Mouse (Mus musculus) heart, postnatal 0 days (tissue): Measurements from ENCODE around the gene Dhcr24. TPM values are rescaled to one million over a fixed set of nuclear protein-coding genes. Genes with fewer than 3 reads are reported as not detected.
A peak's percentile ranks its signal among the peaks of the same experiment; 100 is the strongest.

Experiments used
- ATAC-seq: fragments of 200-750 bp; cut with Nextera tagmentation; 2 replicates; pipeline ENCODE4 v1.8.0; 2017; ENCODE audit warnings: low read depth, moderate number of reproducible peaks, moderate library complexity; ENCODE audit not compliant: insufficient read depth
- DNase-seq: peaks from one replicate; pipeline ENCODE4 v3.0.0-alpha.2; 2016; ENCODE audit warnings: low spot score
- H3K27ac ChIP-seq: fragments of 300-500 bp; sonication (generic); 2 replicates; pipeline ENCODE4 v1.5.1; 2014; ENCODE audit warnings: low read depth, mild to moderate bottlenecking
- H3K27me3 ChIP-seq: fragments of 300-500 bp; sonication (generic); 2 replicates; pipeline ENCODE4 v1.6.1; 2014; ENCODE audit warnings: low read length, mixed read lengths; ENCODE audit not compliant: control insufficient read depth, insufficient read depth
- H3K36me3 ChIP-seq: fragments of 300-500 bp; sonication (generic); replicated peaks from 2 replicates; pipeline ENCODE4 v1.6.1; 2014; ENCODE audit warnings: low read length, mixed read lengths; ENCODE audit not compliant: control insufficient read depth, insufficient read depth
- H3K4me1 ChIP-seq: fragments of 300-500 bp; sonication (generic); 2 replicates; pipeline ENCODE4 v1.6.1; 2014; ENCODE audit warnings: antibody characterized with exemption; ENCODE audit not compliant: control insufficient read depth, insufficient read depth
- H3K4me2 ChIP-seq: fragments of 300-500 bp; sonication (generic); 2 replicates; pipeline ENCODE4 v1.6.1; 2014; ENCODE audit warnings: low read depth, mild to moderate bottlenecking, low read length, moderate library complexity
- H3K4me3 ChIP-seq: fragments of 300-500 bp; sonication (generic); 2 replicates; pipeline ENCODE4 v1.5.1; 2014; ENCODE audit warnings: low read depth, low read length
- H3K9ac ChIP-seq: fragments of 300-500 bp; sonication (generic); replicated peaks from 2 replicates; pipeline ENCODE4 v1.6.1; 2014; ENCODE audit warnings: low read depth, low read length, mixed read lengths
- H3K9me3 ChIP-seq: fragments of 300-500 bp; sonication (generic); replicated peaks from 2 replicates; pipeline ENCODE4 v1.6.1; 2016; ENCODE audit warnings: low read length; ENCODE audit not compliant: control insufficient read depth
- CTCF ChIP-seq: IDR thresholded peaks from 2 replicates; pipeline ENCODE4 v1.5.1; 2016; ENCODE audit warnings: antibody characterized with exemption, control low read depth, low read depth
- EP300 ChIP-seq: IDR thresholded peaks from 2 replicates; pipeline ENCODE4 v1.6.1; 2016; ENCODE audit warnings: antibody characterized with exemption, low read depth
- WGBS: fragments of 180-500 bp; shearing (Covaris S2); extraction: QIAGEN DNeasy Blood & Tissue Kit; methylation state at CpG from one replicate; pipeline ENCODE4 v1.1.7; 2014; 5-methylcytosine and 5-hydroxymethylcytosine counted together
- polyA plus RNA-seq: library from polyadenylated mRNA; unstranded; fragments of >200 nt; fragmentation: Nextera tagmentation; extraction: Ambion mirVana; gene quantifications from 2 replicates; pipeline ENCODE4 v1.2.1, GENCODE M21; 2015
- total RNA-seq: library from RNA; depleted of rRNA; stranded (reverse); fragments of >200 nt; gene quantifications from 2 replicates; pipeline ENCODE4 v1.2.3, GENCODE M21; 2014; ENCODE audit warnings: low replicate concordance

Dhcr24 gene
- total and polyA plus RNA-seq, 2 experiments from 2014 or later, result 1.7 to 41.8 TPM

DNA sequence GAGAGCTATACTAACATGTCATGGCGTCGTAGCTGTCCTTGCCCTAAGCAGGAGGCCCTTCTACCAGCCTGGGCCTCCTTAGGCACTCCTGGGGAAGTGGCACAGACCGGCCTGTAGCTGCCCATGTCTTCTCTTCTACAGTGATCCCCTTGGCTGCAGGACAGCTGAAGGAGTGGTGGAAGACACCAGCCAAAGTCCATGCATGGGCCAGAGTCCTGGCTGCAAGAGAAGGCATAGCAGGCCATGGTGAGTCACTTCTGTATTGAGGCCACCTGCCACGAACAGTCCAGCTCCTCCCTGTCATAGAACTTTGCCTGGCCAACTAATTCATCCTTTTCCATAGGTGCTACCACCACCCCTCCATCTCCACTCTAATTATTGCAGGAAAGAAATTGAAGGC lies 58.1 kb downstream of the Dhcr24 start:
- no peak overlapping the region for H3K4me3 ChIP-seq
- no peak overlapping the region for H3K4me2 ChIP-seq
- H3K27ac ChIP-seq, result no peak overlapping the region
- 74% methylated on average over 4 of the region's 4 CpGs for WGBS
- DNase-seq (no peak), ATAC-seq (no peak)
- H3K27me3 ChIP-seq, result peaks cover 49% of the 10 kb centered on the region
- H3K36me3 ChIP-seq, result no peaks in the 10 kb centered on the region
- H3K9ac ChIP-seq, result no peak overlapping the region
- H3K4me1 ChIP-seq, result no peaks in the 10 kb centered on the region
- H3K9me3 ChIP-seq, result no peaks in the 10 kb centered on the region
- no peak for TF ChIP-seq EP300
- TF ChIP-seq CTCF, result no peak

DNA sequence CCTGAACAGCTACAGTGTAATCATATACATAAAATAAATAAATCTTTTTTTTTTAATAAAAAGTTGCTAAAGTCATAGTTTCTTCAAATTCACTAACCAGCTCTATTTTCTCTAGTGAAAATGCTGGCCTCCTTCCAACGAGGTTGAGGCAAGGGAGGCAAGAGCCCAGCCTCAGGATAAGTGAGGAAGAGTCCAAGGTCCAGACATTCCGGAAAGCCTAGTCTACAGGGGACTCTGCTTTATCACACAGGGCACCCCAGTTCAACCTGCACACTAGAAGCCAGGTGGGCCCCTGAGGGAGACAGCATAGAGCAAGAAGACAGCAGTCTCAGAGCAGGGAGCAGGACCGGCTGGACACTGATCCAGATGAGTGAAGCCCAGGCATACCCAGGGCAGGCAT lies 60.6 kb downstream of the Dhcr24 start:
- DNase-seq (no peak), ATAC-seq (no peak)
- TF ChIP-seq EP300 (no peak), CTCF (no peak)
- Histone ChIP-seq H3K9ac (no peak overlapping the region), H3K36me3 (no peaks in the 10 kb centered on the region), H3K4me3 (no peak overlapping the region), H3K4me1 (no peaks in the 10 kb centered on the region), H3K27ac (no peak overlapping the region), H3K27me3 (peaks cover 57% of the 10 kb centered on the region), H3K9me3 (no peaks in the 10 kb centered on the region), H3K4me2 (no peak overlapping the region)
- 60% methylated on average over 3 of the region's 3 CpGs for WGBS

DNA sequence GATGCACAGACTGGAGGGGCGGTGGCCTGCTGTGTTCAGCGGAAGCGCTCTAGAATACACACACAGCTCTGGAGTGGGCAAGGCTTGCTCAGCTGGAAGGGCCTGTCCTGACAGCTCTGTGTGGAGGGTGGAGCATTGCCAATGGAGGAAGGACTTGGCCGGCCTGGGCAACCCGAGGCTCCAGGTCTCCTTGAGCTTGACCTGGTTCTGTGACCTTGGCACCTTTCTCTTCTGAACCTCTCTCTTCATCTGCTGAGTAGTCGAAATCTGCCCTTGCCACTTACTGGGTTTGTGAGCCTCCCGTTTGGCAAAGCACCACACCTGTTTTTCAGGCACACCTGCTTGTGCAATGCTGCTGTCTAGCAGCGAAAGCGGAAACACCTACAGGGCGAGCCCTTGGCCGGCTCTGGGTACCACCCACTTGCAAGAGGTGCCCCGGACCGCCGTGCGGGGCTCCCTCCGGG lies 61.2 kb downstream of the Dhcr24 start, which contains the start of gene Ttc22:
Gene Ttc22 (plus strand): TSS at position 403 of the 464 bp plus-strand sequence.
- ATAC-seq (no peak), DNase-seq (no peak)
- Histone ChIP-seq H3K9ac (no peak within 1 kb of the TSS), H3K4me1 (no peaks in the 10 kb centered on the region), H3K27me3 (peaks cover 55% of the 10 kb centered on the region), H3K4me2 (no peak within 1 kb of the TSS), H3K9me3 (no peaks in the 10 kb centered on the region), H3K36me3 (no peaks in the 10 kb centered on the region), H3K27ac (no peak within 1 kb of the TSS), H3K4me3 (0 out of 2 replicates have a peak within 1 kb of the TSS, but pooled peaks have one; percentile 1)
- no peak for TF ChIP-seq CTCF
- no peak for TF ChIP-seq EP300
- 24% methylated on average over 16 of the region's 16 CpGs for WGBS

DNA sequence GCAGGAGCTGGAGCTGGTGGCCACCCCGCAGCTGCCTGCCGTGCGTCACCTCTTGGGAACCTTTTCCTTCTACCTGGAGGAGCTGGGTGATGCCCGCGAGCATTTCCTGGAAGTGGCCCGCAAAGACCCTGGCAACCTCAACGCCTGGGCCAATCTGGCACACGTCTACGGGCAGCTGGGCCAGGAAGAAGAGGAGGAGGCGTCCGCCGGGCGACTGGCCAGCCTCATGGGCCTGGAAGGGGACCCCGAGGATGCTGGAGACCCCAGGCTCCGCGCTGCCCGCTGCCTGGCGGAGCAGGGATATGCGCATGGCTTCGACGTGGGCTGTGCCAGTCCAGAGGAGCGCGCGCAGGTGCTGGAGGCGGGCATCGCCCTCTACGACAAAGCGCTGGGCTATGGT lies 61.9 kb downstream of the Dhcr24 start:
- Histone ChIP-seq H3K4me2 (no peak overlapping the region), H3K4me1 (no peaks in the 10 kb centered on the region), H3K27ac (no peak overlapping the region), H3K36me3 (no peaks in the 10 kb centered on the region), H3K9ac (no peak overlapping the region), H3K9me3 (no peaks in the 10 kb centered on the region), H3K4me3 (no peak overlapping the region), H3K27me3 (peaks cover 52% of the 10 kb centered on the region)
- DNase-seq, result no peak
- ATAC-seq, result no peak
- no peak for TF ChIP-seq CTCF
- no peak for TF ChIP-seq EP300
- 23% methylated on average over 23 of the region's 28 CpGs for WGBS

DNA sequence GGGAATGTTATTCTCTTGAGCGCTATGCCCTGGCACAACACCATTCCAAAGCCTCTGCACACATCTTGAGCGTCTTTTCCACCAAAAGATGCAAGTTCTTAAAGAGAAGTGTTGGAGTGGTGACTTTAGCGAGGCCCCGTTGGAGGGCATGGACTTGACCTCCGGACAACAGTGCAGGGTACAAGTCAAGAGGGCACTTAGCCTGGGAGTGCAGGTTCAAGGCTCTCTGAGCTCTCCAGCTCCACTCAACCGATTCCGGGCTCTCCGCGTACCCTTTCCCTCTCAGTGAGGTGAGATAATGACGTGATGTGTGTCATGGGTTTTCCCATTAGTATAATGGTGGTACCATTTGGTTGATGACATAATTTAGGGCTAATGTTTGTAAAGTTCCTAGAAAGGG lies 63.4 kb downstream of the Dhcr24 start:
- DNase-seq, result no peak
- H3K27me3 ChIP-seq, result peaks cover 52% of the 10 kb centered on the region
- 85% methylated on average over 10 of the region's 10 CpGs for WGBS
- no peaks in the 10 kb centered on the region for H3K4me1 ChIP-seq
- H3K27ac ChIP-seq, result no peak overlapping the region
- H3K4me3 ChIP-seq, result no peak overlapping the region
- H3K36me3 ChIP-seq, result no peaks in the 10 kb centered on the region
- H3K4me2 ChIP-seq, result no peak overlapping the region
- ATAC-seq, result no peak
- no peak overlapping the region for H3K9ac ChIP-seq
- no peak for TF ChIP-seq EP300
- no peak for TF ChIP-seq CTCF
- H3K9me3 ChIP-seq, result no peaks in the 10 kb centered on the region

DNA sequence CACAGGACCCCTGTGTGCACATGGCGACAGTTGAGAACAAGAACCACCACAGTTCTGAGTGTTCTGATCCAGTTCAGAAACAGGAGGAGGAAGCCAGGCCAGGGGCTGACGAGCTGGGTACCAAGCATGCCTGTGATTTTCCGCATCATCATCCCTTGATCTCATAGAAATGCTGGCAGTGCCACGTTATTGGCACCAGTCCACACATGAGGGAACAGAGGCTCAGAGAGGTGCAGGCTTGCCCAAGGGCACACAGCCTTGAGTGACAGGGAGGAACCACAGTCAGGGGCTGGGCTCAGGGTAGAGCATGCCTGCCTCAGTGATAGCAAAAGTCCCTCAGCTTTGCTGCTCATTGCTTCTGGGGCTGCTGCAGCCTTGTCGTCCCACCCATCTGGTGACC lies 67.0 kb downstream of the Dhcr24 start:
- Histone ChIP-seq H3K27me3 (peaks cover 41% of the 10 kb centered on the region), H3K27ac (no peak overlapping the region), H3K4me3 (no peak overlapping the region), H3K9me3 (no peaks in the 10 kb centered on the region), H3K9ac (no peak overlapping the region), H3K4me2 (no peak overlapping the region), H3K36me3 (no peaks in the 10 kb centered on the region), H3K4me1 (no peaks in the 10 kb centered on the region)
- DNase-seq, result no peak
- ATAC-seq, result no peak
- TF ChIP-seq CTCF (no peak), EP300 (no peak)
- WGBS, result 74% methylated on average over 5 of the region's 5 CpGs
